Mouse (Mus musculus): ENCODE results near the gene Arg2. TPM values are rescaled to one million over a fixed set of nuclear protein-coding genes. Genes with fewer than 3 reads are reported as not detected.
"Not testable (repeated sequence)": the region's sequence is repeated elsewhere in the genome, so short reads cannot be mapped to it uniquely, and the experiment has no call there.

The Arg2 gene
- total RNA-seq, 2 experiments from 2014 or later, result 0.18 TPM; not detected in 1

- DNase-seq (ENCODE audit: low spot score in 2 of 2), result no peak
These were observed 39.8 kb downstream of the Arg2 start for GRCm38 (mm10) chr12:79170421-79170820.

- no peak for DNase-seq (ENCODE audit: low spot score in 2 of 2)
These were observed 40.9 kb downstream of the Arg2 start for GRCm38 (mm10) chr12:79171269-79171995.

- DNase-seq (ENCODE audit: low spot score in 2 of 2), result peak; percentile 70 to 89
These were observed 41.7 kb downstream of the Arg2 start, which contains the start of gene Vti1b for GRCm38 (mm10) chr12:79172019-79172941. Gene Vti1b (minus strand): TSS chr12:79172667.

GRCm38 (mm10) chr12:79173721-79174120 lies 43.1 kb downstream of the Arg2 start:
- DNase-seq (ENCODE audit: low spot score in 2 of 2), result no peak

GRCm38 (mm10) chr12:79175998-79176397 lies 45.4 kb downstream of the Arg2 start:
- DNase-seq (ENCODE audit: low spot score in 2 of 2), result no peak

- not testable (repeated sequence) for DNase-seq (ENCODE audit: low spot score in 2 of 2)
These were observed 54.6 kb downstream of the Arg2 start for GRCm38 (mm10) chr12:79185160-79185559.

- DNase-seq (ENCODE audit: low spot score in 2 of 2), result peak in 1 of 2 experiments; percentile 38
These were observed 60.5 kb downstream of the Arg2 start for GRCm38 (mm10) chr12:79190931-79191673.

- DNase-seq (ENCODE audit: low spot score in 2 of 2), result peak; percentile 36 to 80
These were observed 61.1 kb downstream of the Arg2 start for GRCm38 (mm10) chr12:79191701-79192100.

GRCm38 (mm10) chr12:79192193-79192592 lies 61.6 kb downstream of the Arg2 start, which contains the start of gene Rdh11:
Gene Rdh11 (minus strand): TSS chr12:79192293.
- DNase-seq (ENCODE audit: low spot score in 2 of 2), result no peak

GRCm38 (mm10) chr12:79193441-79193840 lies 62.9 kb downstream of the Arg2 start:
- DNase-seq (ENCODE audit: low spot score in 2 of 2), result peak; percentile 33 to 74

GRCm38 (mm10) chr12:79197105-79197504 lies 66.5 kb downstream of the Arg2 start:
- no peak for DNase-seq (ENCODE audit: low spot score in 2 of 2)

- DNase-seq (ENCODE audit: low spot score in 2 of 2), result no peak
These were observed 71.3 kb downstream of the Arg2 start for GRCm38 (mm10) chr12:79201882-79202281.

Other genes starting within 250 kb of the Arg2 start
- gene Plek2, start 223.8 kb upstream of the Arg2 start, total RNA-seq (2021), result under 1 TPM in 1 of 2 experiments, not detected in 1; 0.29 TPM
- 1 to 10 TPM; 7.7 to 8.0 TPM for gene Tmem229b, start 123.2 kb upstream of the Arg2 start, total RNA-seq (2021)
- gene Plekhh1, start 101.6 kb upstream of the Arg2 start, total RNA-seq (2021), result 1 to 10 TPM; 2.2 to 2.6 TPM
- 1 to 10 TPM; 4.6 to 5.0 TPM for gene Pigh, start 41.1 kb upstream of the Arg2 start, total RNA-seq (2021)
- gene Vti1b, start 41.9 kb downstream of the Arg2 start, total RNA-seq (2021), result 10 to 100 TPM; 49.1 to 54.9 TPM
- gene Rdh11, start 61.5 kb downstream of the Arg2 start, total RNA-seq (2021), result 1 to 10 TPM; 7.2 to 8.4 TPM
- gene Rdh12, start 78.1 kb downstream of the Arg2 start, total RNA-seq (2021), result under 1 TPM; 0.21 to 0.54 TPM
- gene Zfyve26, start 165.5 kb downstream of the Arg2 start, total RNA-seq (2021), result 10 to 100 TPM; 27.7 to 29.0 TPM
- gene Rad51b, start 166.5 kb downstream of the Arg2 start, total RNA-seq (2021), result 1 to 10 TPM; 2.2 to 2.3 TPM